Mouse (Mus musculus): ENCODE results near the gene Zyg11a. TPM values are rescaled to one million over a fixed set of nuclear protein-coding genes. Genes with fewer than 3 reads are reported as not detected.
A peak's percentile ranks its signal among the peaks of the same experiment; 100 is the strongest.

The Zyg11a gene
- not detected in 2 replicates for polyA plus RNA-seq (2014; fragmentation: Nextera tagmentation; extraction: Ambion mirVana)

DNA sequence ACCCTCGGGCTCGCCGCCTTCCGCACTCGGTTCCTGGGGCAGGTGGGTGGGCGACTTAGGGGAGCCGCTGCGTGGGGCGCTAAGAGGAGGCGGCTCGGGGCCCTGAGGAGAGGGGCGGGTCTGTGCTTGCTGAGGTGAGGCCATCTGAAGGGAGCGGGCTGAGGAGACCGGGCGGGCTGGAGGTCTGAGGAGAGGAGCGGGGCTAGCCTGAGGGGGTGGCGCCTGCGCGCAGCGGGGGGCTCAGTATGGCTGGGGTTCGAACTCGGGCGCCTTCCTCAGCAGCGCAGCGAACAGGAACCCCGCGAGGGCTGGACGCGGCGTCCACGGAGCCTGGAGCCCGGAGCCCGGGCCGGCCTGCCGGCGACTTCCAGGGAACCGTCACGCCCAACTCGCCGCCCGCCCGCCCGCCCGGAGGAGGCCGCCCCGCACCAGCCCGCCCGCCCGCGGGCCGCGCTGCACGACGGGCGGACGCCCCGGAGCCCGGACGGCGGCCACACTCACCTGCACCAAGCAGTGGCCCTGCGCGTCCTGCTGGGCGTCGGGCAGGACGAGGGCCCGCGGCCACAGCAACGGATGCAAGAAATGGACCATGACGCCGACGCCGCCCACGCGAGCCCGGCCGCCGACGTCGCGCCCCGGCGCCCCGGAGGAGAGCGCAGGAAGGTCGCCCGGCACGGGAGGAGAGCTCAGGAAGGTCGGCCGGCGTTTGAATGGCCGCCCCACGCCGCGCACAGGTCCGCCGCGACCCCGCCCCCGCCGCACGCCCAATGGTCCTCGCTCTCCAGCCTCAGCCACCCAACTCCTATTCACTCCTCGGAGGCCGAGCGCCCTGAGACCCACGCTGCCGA, at the start of gene Zyg11a:
Zyg11a (minus strand) TSS at position 717 of the 848 bp plus-strand sequence.
- peak within 1 kb of the TSS; percentile 37 for H3K4me3 ChIP-seq (ENCODE audit: low read depth, low read length)
- peak within 1 kb of the TSS; percentile 47 for H3K4me2 ChIP-seq
- H3K9me3 ChIP-seq (ENCODE audit: control insufficient read depth, low read length), result no peaks in the 10 kb centered on the region
- H3K27me3 ChIP-seq (ENCODE audit: control insufficient read depth, insufficient read depth, low read length), result peaks cover 27% of the 10 kb centered on the region
- H3K36me3 ChIP-seq (ENCODE audit: control insufficient read depth, insufficient read depth, low read length), result no peaks in the 10 kb centered on the region
- ATAC-seq (ENCODE audit: low FRiP score), result peak; percentile 63; the same call in 1 of the 2 replicates
- no peak within 1 kb of the TSS for H3K27ac ChIP-seq (ENCODE audit: low read depth, low read length)
- no peak within 1 kb of the TSS; the same call in 1 of the 2 replicates for H3K9ac ChIP-seq (ENCODE audit: low read length)
- H3K4me1 ChIP-seq (ENCODE audit: control insufficient read depth, insufficient read depth, low read length), result peaks cover 3% of the 10 kb centered on the region; the same call in 1 of the 2 replicates
- WGBS, result 2% methylated on average over 62 of the region's 107 CpGs
- peak; percentile 87 for DNase-seq (ENCODE audit: low spot score, missing footprints)

DNA sequence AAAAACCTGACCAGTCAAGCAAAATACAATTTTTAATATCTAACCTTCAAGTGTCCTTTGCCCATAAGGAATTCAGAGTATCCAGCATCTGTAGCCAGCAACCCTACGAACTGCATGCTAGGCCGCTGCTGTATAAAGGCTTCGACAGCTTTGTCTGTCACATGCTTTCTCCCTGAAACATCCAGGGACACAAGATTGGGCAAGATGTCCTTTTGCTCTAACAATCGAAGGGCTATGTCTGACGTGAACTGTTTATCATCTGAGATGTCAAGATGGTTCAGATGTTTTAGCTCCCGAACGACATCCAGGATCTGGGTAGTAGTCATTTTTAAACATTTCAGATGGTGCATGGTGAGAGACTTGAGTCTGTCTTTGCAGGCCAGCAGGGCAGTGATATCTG, 47.9 kb upstream of the Zyg11a start:
- ATAC-seq (ENCODE audit: low FRiP score) (no peak), DNase-seq (ENCODE audit: low spot score, missing footprints) (no peak)
- Histone ChIP-seq H3K27me3 (ENCODE audit: control insufficient read depth, insufficient read depth, low read length) (no peaks in the 10 kb centered on the region), H3K4me3 (ENCODE audit: low read depth, low read length) (no peak overlapping the region), H3K9me3 (ENCODE audit: control insufficient read depth, low read length) (no peaks in the 10 kb centered on the region), H3K4me2 (no peak overlapping the region), H3K4me1 (ENCODE audit: control insufficient read depth, insufficient read depth, low read length) (no peaks in the 10 kb centered on the region), H3K27ac (ENCODE audit: low read depth, low read length) (no peak overlapping the region), H3K9ac (ENCODE audit: low read length) (no peak overlapping the region), H3K36me3 (ENCODE audit: control insufficient read depth, insufficient read depth, low read length) (peaks cover 6% of the 10 kb centered on the region; the same call in 1 of the 2 replicates)
- WGBS, result 96% methylated on average over 7 of the region's 7 CpGs

DNA sequence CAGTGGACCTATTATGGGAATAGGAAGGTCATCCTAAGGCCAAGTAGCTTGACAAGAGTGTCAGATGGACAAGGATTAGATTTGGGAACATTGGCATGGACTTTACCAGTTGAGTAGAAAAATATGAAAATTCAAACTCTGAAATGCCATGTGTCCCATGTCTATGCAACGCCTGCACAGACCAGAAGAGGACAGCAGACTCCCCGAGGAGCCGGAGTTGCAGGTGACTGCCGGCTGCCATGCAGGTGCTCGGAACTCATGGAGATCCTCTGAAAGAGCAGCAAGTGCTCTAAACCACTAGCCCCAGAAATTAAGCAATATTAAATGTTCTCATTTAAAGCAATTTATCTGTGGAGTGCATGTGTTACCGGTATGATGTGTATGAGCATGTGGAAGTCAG, 35.5 kb upstream of the Zyg11a start:
- Histone ChIP-seq H3K9ac (ENCODE audit: low read length) (no peak overlapping the region), H3K4me1 (ENCODE audit: control insufficient read depth, insufficient read depth, low read length) (no peaks in the 10 kb centered on the region), H3K36me3 (ENCODE audit: control insufficient read depth, insufficient read depth, low read length) (peaks cover 11% of the 10 kb centered on the region), H3K9me3 (ENCODE audit: control insufficient read depth, low read length) (no peaks in the 10 kb centered on the region), H3K27me3 (ENCODE audit: control insufficient read depth, insufficient read depth, low read length) (no peaks in the 10 kb centered on the region), H3K4me3 (ENCODE audit: low read depth, low read length) (no peak overlapping the region), H3K4me2 (no peak overlapping the region), H3K27ac (ENCODE audit: low read depth, low read length) (no peak overlapping the region)
- 94% methylated on average over 6 of the region's 6 CpGs for WGBS
- no peak for ATAC-seq (ENCODE audit: low FRiP score)
- DNase-seq (ENCODE audit: low spot score, missing footprints), result no peak

DNA sequence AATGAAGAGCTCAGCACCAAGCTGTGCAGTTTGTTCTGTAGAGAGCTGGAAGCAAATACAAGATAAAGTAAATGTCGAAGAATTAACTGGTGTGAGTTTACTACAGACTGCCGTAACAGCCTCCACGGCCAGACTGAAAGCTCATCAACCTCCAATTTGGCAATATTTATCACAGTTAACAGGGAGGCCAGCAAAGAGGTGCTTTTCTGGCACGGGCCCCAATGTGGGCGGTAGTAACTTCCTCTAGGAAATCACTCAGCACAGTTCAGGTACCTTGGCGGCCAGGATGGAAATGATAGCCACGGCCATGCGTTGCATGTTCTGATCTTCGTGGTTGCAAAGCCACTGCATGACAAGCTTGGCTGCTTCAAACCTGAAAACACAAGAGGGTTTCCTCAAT, 32.7 kb upstream of the Zyg11a start:
- peaks cover 8% of the 10 kb centered on the region for H3K36me3 ChIP-seq (ENCODE audit: control insufficient read depth, insufficient read depth, low read length)
- DNase-seq (ENCODE audit: low spot score, missing footprints) (no peak), ATAC-seq (ENCODE audit: low FRiP score) (no peak)
- no peak overlapping the region for H3K27ac ChIP-seq (ENCODE audit: low read depth, low read length)
- H3K4me1 ChIP-seq (ENCODE audit: control insufficient read depth, insufficient read depth, low read length), result no peaks in the 10 kb centered on the region
- H3K4me3 ChIP-seq (ENCODE audit: low read depth, low read length), result no peak overlapping the region
- 96% methylated on average over 9 of the region's 9 CpGs for WGBS
- H3K9ac ChIP-seq (ENCODE audit: low read length), result no peak overlapping the region
- no peaks in the 10 kb centered on the region for H3K27me3 ChIP-seq (ENCODE audit: control insufficient read depth, insufficient read depth, low read length)
- no peak overlapping the region for H3K4me2 ChIP-seq
- no peaks in the 10 kb centered on the region for H3K9me3 ChIP-seq (ENCODE audit: control insufficient read depth, low read length)

DNA sequence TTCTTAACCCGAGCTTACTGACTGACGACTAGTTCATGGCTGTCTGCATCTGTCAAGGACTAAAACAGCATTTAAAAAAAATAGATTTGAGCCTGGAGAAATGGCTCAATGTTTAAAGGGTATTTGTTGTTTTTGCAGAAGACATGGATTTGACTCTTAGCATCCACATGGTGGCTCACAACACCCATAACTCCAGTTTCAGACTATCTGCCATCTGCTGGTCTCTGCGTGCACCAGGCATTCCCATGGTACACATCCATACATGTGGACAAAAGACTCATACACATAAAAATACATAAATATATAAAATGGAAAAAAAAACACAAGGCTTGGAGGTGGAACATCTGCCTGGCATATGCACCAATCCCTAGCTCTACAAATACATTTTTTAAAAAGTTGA, 31.5 kb upstream of the Zyg11a start:
- H3K9me3 ChIP-seq (ENCODE audit: control insufficient read depth, low read length), result no peaks in the 10 kb centered on the region
- 91% methylated on average over 3 of the region's 3 CpGs for WGBS
- H3K4me3 ChIP-seq (ENCODE audit: low read depth, low read length), result no peak overlapping the region
- no peaks in the 10 kb centered on the region for H3K27me3 ChIP-seq (ENCODE audit: control insufficient read depth, insufficient read depth, low read length)
- no peak overlapping the region for H3K4me2 ChIP-seq
- H3K4me1 ChIP-seq (ENCODE audit: control insufficient read depth, insufficient read depth, low read length), result no peaks in the 10 kb centered on the region
- ATAC-seq (ENCODE audit: low FRiP score) (no peak), DNase-seq (ENCODE audit: low spot score, missing footprints) (no peak)
- H3K36me3 ChIP-seq (ENCODE audit: control insufficient read depth, insufficient read depth, low read length), result peaks cover 8% of the 10 kb centered on the region
- H3K9ac ChIP-seq (ENCODE audit: low read length), result no peak overlapping the region
- no peak overlapping the region for H3K27ac ChIP-seq (ENCODE audit: low read depth, low read length)

DNA sequence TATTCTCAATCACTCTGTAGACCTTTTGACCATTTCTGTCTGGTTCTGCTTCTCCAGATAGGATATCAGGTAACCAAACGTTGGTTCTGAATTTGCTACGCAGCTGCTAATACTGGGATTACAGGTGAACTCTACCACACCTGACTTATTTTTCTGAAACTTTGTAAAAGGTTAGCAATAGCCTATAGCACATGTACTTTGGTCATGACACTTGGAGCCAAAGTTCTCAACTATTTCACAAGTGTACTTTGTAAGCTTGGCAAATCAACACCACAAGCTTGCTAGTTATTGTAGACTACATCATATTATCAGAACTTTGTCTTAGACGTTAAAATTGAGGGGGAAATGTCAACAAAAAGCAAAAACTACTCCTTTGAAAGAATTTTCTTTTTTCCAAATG, 15.8 kb upstream of the Zyg11a start:
- peaks cover 2% of the 10 kb centered on the region; the same call in 1 of the 2 replicates for H3K36me3 ChIP-seq (ENCODE audit: control insufficient read depth, insufficient read depth, low read length)
- H3K4me1 ChIP-seq (ENCODE audit: control insufficient read depth, insufficient read depth, low read length), result no peaks in the 10 kb centered on the region
- no peaks in the 10 kb centered on the region for H3K27me3 ChIP-seq (ENCODE audit: control insufficient read depth, insufficient read depth, low read length)
- no peak overlapping the region for H3K4me3 ChIP-seq (ENCODE audit: low read depth, low read length)
- H3K9ac ChIP-seq (ENCODE audit: low read length), result no peak overlapping the region
- H3K4me2 ChIP-seq, result no peak overlapping the region
- no peak overlapping the region for H3K27ac ChIP-seq (ENCODE audit: low read depth, low read length)
- no peaks in the 10 kb centered on the region for H3K9me3 ChIP-seq (ENCODE audit: control insufficient read depth, low read length)
- DNase-seq (ENCODE audit: low spot score, missing footprints), result no peak
- 91% methylated on average over 3 of the region's 3 CpGs for WGBS
- ATAC-seq (ENCODE audit: low FRiP score), result no peak

DNA sequence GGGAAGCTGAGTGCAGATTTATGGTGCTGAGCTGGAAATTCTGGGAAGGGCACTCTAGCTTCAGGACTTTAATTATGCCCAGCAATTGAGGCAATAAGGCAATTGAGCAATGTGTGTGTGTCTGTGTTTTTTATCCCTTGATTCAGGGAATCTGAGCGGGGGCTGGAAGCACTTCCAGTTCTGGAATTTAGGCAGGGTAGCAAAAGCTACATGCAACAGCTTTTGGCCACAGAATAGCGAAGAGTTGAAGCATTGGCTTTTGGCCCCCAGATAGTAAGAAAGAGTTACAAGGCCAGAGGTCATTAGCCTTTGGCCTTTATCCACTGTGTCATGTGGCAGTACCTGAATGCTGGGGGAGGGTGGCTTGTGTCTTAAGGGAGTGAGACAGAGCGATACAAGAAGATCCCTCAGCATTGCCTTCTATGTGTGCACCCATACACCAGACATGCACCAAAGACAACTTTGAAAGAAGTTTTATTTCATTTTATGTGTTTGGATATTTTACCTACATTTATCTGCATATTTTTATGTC, 7.6 kb upstream of the Zyg11a start:
- WGBS, result 36% methylated on average over 3 of the region's 3 CpGs
- Histone ChIP-seq H3K36me3 (ENCODE audit: control insufficient read depth, insufficient read depth, low read length) (no peaks in the 10 kb centered on the region), H3K4me1 (ENCODE audit: control insufficient read depth, insufficient read depth, low read length) (no peaks in the 10 kb centered on the region), H3K9ac (ENCODE audit: low read length) (no peak overlapping the region), H3K4me3 (ENCODE audit: low read depth, low read length) (no peak overlapping the region), H3K27me3 (ENCODE audit: control insufficient read depth, insufficient read depth, low read length) (no peaks in the 10 kb centered on the region), H3K27ac (ENCODE audit: low read depth, low read length) (no peak overlapping the region), H3K9me3 (ENCODE audit: control insufficient read depth, low read length) (no peaks in the 10 kb centered on the region), H3K4me2 (no peak overlapping the region)
- DNase-seq (ENCODE audit: low spot score, missing footprints) (no peak), ATAC-seq (ENCODE audit: low FRiP score) (no peak)

DNA sequence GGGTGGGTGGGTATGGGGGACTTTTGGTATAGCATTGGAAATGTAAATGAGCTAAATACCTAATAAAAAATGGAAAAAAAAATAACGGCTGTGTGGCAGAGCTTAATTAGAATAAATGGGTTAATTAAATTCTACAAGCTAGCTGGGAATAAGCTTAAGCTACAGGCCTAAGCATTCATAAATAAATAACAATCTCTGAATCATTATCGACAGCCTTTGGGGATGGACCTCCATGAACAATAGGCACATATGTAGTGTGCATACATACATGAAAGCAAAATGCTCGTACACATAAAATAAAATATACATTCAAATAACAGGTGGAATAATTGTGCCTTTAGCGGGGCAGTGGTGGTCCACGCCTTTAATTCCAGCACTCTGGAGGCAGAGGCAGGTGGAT, 4.7 kb upstream of the Zyg11a start:
- no peak overlapping the region for H3K4me2 ChIP-seq
- no peak overlapping the region for H3K9ac ChIP-seq (ENCODE audit: low read length)
- ATAC-seq (ENCODE audit: low FRiP score) (no peak), DNase-seq (ENCODE audit: low spot score, missing footprints) (no peak)
- no peaks in the 10 kb centered on the region for H3K9me3 ChIP-seq (ENCODE audit: control insufficient read depth, low read length)
- H3K4me3 ChIP-seq (ENCODE audit: low read depth, low read length), result no peak overlapping the region
- 91% methylated on average over 5 of the region's 5 CpGs for WGBS
- peaks cover 3% of the 10 kb centered on the region; the same call in 1 of the 2 replicates for H3K4me1 ChIP-seq (ENCODE audit: control insufficient read depth, insufficient read depth, low read length)
- H3K36me3 ChIP-seq (ENCODE audit: control insufficient read depth, insufficient read depth, low read length), result no peaks in the 10 kb centered on the region
- H3K27me3 ChIP-seq (ENCODE audit: control insufficient read depth, insufficient read depth, low read length), result peaks cover 19% of the 10 kb centered on the region
- no peak overlapping the region for H3K27ac ChIP-seq (ENCODE audit: low read depth, low read length)

DNA sequence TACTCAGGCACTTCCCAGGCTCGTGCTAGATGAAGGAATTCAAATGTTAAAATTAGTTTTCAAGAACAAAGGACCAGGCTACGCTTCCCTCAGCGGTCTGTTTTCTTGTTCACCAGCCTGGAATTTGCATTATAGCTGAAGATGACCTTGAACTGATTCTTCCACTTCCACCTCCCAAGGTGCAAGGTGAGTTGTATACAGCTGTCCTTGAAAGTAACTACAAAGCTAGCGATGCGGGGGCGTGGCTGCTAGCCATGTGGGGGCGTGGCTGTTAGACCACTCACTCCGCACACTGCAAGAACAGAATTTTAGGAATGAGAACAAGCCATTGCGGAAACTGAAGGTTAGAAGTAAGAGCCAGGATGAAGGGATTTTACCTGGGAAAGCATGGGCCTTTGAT, 1.2 kb upstream of the Zyg11a start:
- peaks cover 3% of the 10 kb centered on the region; the same call in 1 of the 2 replicates for H3K4me1 ChIP-seq (ENCODE audit: control insufficient read depth, insufficient read depth, low read length)
- no peak overlapping the region for H3K27ac ChIP-seq (ENCODE audit: low read depth, low read length)
- ATAC-seq (ENCODE audit: low FRiP score) (no peak), DNase-seq (ENCODE audit: low spot score, missing footprints) (peak; percentile 89)
- peaks cover 27% of the 10 kb centered on the region for H3K27me3 ChIP-seq (ENCODE audit: control insufficient read depth, insufficient read depth, low read length)
- H3K4me2 ChIP-seq, result no peak overlapping the region
- H3K9ac ChIP-seq (ENCODE audit: low read length), result no peak overlapping the region
- H3K4me3 ChIP-seq (ENCODE audit: low read depth, low read length), result no peak overlapping the region
- H3K9me3 ChIP-seq (ENCODE audit: control insufficient read depth, low read length), result no peaks in the 10 kb centered on the region
- 5% methylated on average over 9 of the region's 9 CpGs for WGBS
- no peaks in the 10 kb centered on the region for H3K36me3 ChIP-seq (ENCODE audit: control insufficient read depth, insufficient read depth, low read length)
